Mouse (Mus musculus): ENCODE results near the gene Inha. TPM values are rescaled to one million over a fixed set of nuclear protein-coding genes. Genes with fewer than 3 reads are reported as not detected.

The Inha gene
- polyA plus RNA-seq, 1 experiment from 2014 or later, result 2.1 TPM

DNA sequence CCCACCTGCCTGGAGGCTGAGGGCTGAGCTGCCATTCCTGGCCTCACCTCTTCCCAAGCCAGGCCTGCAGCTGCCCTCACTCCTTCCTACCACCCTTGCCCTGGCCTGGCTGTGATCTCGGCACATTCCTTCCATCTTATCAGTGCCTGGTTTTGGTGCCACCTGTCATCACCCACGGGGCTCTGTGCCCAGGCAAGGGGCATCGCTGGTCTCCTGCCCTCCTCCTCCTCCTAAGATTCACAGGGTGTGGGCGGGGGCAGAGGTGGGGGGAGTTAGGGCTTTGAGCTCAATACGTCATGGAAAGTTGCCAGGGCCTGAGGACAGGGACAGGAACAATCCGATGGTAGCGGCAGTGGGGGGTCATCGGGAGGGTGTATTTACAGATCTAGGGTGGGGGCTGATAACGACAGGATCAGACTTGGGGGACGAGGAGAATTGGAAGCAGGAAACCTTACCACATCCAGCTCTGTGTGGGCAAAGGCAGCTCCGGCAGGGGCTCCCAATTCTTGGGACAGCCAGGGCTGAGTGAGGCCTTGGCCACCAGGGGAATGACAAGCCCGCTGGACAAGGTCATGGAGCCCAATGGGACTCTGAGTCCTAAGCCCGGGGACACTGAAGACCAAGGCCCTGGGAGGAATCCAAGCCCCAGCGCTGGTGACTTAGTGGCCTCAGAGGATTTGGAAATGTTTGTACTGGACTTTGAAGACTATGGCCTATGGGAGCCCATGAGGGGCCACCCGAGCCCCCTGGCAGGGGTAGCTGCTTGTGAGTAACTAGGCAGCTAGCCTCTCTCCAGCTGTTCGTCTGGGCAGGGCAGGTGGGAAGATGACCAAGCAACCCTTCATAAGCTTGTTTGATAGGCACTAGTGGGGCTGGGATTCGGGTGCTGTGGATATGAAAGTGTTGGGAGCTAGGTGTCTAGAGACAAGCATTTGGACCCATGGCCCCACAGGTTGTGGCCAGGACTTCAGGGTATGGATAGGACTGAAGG is 42.7 kb downstream of the Inha start:
- WGBS, result 67% methylated on average over 17 of the region's 17 CpGs
- Histone ChIP-seq H3K9me3 (ENCODE audit: low read depth, low read length) (no peaks in the 10 kb centered on the region), H3K4me2 (no peak overlapping the region), H3K4me1 (ENCODE audit: insufficient read depth) (peaks cover 6% of the 10 kb centered on the region; the same call in 1 of the 2 replicates), H3K9ac (no peak overlapping the region), H3K27ac (ENCODE audit: low read depth) (no peak overlapping the region), H3K36me3 (ENCODE audit: insufficient read depth) (peaks cover 22% of the 10 kb centered on the region), H3K4me3 (ENCODE audit: low read depth, low read length) (no peak overlapping the region), H3K27me3 (ENCODE audit: insufficient read depth, low read length) (no peaks in the 10 kb centered on the region)
- TF ChIP-seq CTCF (IDR thresholded peaks at IDR 0.05; ENCODE audit: low read depth), result no peak
- no peak for ATAC-seq (ENCODE audit: insufficient read depth)
- no peak for DNase-seq

DNA sequence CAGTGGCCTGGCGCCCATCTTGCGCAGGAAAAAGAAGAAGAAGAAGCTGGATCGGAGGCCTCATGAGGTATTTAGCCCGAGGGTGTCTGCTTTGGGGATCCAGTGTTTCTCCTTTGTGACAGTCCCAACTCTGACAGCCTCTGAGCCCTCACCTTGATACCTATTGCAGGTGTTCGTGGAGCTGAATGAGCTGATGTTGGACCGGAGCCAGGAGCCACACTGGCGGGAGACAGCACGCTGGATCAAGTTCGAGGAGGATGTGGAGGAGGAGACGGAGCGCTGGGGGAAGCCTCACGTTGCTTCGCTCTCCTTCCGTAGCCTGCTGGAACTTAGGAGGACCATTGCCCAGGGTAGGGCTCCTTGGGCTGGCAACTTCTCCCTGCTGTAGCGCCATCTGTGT is 43.7 kb downstream of the Inha start:
- no peak for DNase-seq
- no peak for ATAC-seq (ENCODE audit: insufficient read depth)
- Histone ChIP-seq H3K9ac (no peak overlapping the region), H3K27ac (ENCODE audit: low read depth) (no peak overlapping the region), H3K27me3 (ENCODE audit: insufficient read depth, low read length) (no peaks in the 10 kb centered on the region), H3K4me2 (no peak overlapping the region), H3K4me3 (ENCODE audit: low read depth, low read length) (no peak overlapping the region), H3K4me1 (ENCODE audit: insufficient read depth) (peaks cover 5% of the 10 kb centered on the region; the same call in 1 of the 2 replicates), H3K36me3 (ENCODE audit: insufficient read depth) (peaks cover 31% of the 10 kb centered on the region), H3K9me3 (ENCODE audit: low read depth, low read length) (no peaks in the 10 kb centered on the region)
- WGBS, result 76% methylated on average over 15 of the region's 15 CpGs
- TF ChIP-seq CTCF (IDR thresholded peaks at IDR 0.05; ENCODE audit: low read depth), result no peak

DNA sequence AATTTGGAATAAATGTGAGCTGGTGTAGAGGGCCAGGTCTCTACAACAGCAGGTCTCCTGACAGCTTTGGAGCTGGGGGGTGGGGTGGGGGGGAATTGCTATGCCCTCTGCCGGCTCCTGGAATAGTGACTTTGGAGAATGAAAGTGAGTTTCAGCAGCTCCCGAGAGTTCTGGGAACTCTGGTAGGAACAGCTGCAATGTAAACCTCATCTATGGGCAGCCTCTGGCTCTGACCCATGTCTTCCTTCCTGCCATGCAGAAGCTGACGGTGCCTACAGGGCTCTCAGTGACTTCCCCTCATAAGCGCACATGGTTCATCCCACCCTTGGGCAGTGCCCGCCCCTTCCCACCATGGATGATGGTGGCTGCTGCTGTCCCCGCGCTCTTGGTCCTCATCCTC is 48.8 kb downstream of the Inha start:
- peaks cover 44% of the 10 kb centered on the region for H3K36me3 ChIP-seq (ENCODE audit: insufficient read depth)
- TF ChIP-seq CTCF (IDR thresholded peaks at IDR 0.05; ENCODE audit: low read depth), result no peak
- H3K4me1 ChIP-seq (ENCODE audit: insufficient read depth), result no peaks in the 10 kb centered on the region
- no peak overlapping the region for H3K27ac ChIP-seq (ENCODE audit: low read depth)
- DNase-seq, result no peak
- no peaks in the 10 kb centered on the region for H3K27me3 ChIP-seq (ENCODE audit: insufficient read depth, low read length)
- ATAC-seq (ENCODE audit: insufficient read depth), result no peak
- WGBS, result 83% methylated on average over 7 of the region's 7 CpGs
- H3K4me2 ChIP-seq, result no peak overlapping the region
- no peak overlapping the region for H3K9ac ChIP-seq
- H3K9me3 ChIP-seq (ENCODE audit: low read depth, low read length), result no peaks in the 10 kb centered on the region
- H3K4me3 ChIP-seq (ENCODE audit: low read depth, low read length), result no peak overlapping the region

- DNase-seq (no peak), ATAC-seq (ENCODE audit: insufficient read depth) (no peak)
- no peak overlapping the region for H3K9ac ChIP-seq
- H3K36me3 ChIP-seq (ENCODE audit: insufficient read depth), result peaks cover 42% of the 10 kb centered on the region
- no peaks in the 10 kb centered on the region for H3K27me3 ChIP-seq (ENCODE audit: insufficient read depth, low read length)
- H3K4me2 ChIP-seq, result no peak overlapping the region
- no peaks in the 10 kb centered on the region for H3K4me1 ChIP-seq (ENCODE audit: insufficient read depth)
- no peak overlapping the region for H3K4me3 ChIP-seq (ENCODE audit: low read depth, low read length)
- no peaks in the 10 kb centered on the region for H3K9me3 ChIP-seq (ENCODE audit: low read depth, low read length)
- 80% methylated on average over 9 of the region's 9 CpGs for WGBS
- TF ChIP-seq CTCF (IDR thresholded peaks at IDR 0.05; ENCODE audit: low read depth), result no peak
- no peak overlapping the region for H3K27ac ChIP-seq (ENCODE audit: low read depth)
These were observed 49.4 kb downstream of the Inha start for GRCm38 (mm10) chr1:75556143-75556781.

DNA sequence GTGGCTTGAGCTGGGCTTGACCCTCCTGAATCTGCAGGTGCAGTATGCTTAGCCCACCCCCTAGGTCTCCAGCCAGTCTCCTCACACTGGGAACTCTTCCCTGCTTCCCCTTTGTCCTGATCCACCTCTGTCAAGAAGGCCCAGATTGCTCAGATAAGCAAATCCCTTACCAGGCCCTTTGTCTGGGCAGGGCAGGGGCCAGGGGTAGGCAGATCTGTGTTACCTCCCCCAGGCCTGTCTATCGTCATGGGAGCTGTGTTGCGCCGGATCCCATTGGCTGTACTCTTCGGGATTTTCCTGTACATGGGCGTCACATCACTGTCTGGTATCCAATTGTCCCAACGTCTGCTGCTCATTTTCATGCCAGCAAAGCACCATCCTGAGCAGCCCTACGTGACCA is 50.2 kb downstream of the Inha start:
- 91% methylated on average over 7 of the region's 7 CpGs for WGBS

GRCm38 (mm10) chr1:75558388-75559178 is 51.7 kb downstream of the Inha start:
- H3K4me3 ChIP-seq (ENCODE audit: low read depth, low read length), result no peak overlapping the region
- H3K27ac ChIP-seq (ENCODE audit: low read depth), result peak overlapping the region; percentile 25; the same call in 1 of the 2 replicates
- H3K27me3 ChIP-seq (ENCODE audit: insufficient read depth, low read length), result no peaks in the 10 kb centered on the region
- TF ChIP-seq CTCF (IDR thresholded peaks at IDR 0.05; ENCODE audit: low read depth), result no peak
- DNase-seq (no peak), ATAC-seq (ENCODE audit: insufficient read depth) (peak; percentile 4; the same call in 1 of the 2 replicates)
- H3K9me3 ChIP-seq (ENCODE audit: low read depth, low read length), result no peaks in the 10 kb centered on the region
- no peak overlapping the region for H3K4me2 ChIP-seq
- H3K36me3 ChIP-seq (ENCODE audit: insufficient read depth), result peaks cover 27% of the 10 kb centered on the region; the same call in 1 of the 2 replicates
- no peaks in the 10 kb centered on the region for H3K4me1 ChIP-seq (ENCODE audit: insufficient read depth)
- H3K9ac ChIP-seq, result no peak overlapping the region
- WGBS, result 83% methylated on average over 18 of the region's 18 CpGs

More for the DNA sequence above, 50.2 kb downstream of the Inha start:
- Histone ChIP-seq H3K4me2 (no peak overlapping the region), H3K4me3 (ENCODE audit: low read depth, low read length) (no peak overlapping the region), H3K9me3 (ENCODE audit: low read depth, low read length) (no peaks in the 10 kb centered on the region), H3K27me3 (ENCODE audit: insufficient read depth, low read length) (no peaks in the 10 kb centered on the region), H3K9ac (no peak overlapping the region), H3K4me1 (ENCODE audit: insufficient read depth) (no peaks in the 10 kb centered on the region), H3K27ac (ENCODE audit: low read depth) (no peak overlapping the region), H3K36me3 (ENCODE audit: insufficient read depth) (peaks cover 35% of the 10 kb centered on the region; the same call in 1 of the 2 replicates)
- DNase-seq, result no peak
- ATAC-seq (ENCODE audit: insufficient read depth), result no peak
- no peak for TF ChIP-seq CTCF (IDR thresholded peaks at IDR 0.05; ENCODE audit: low read depth)
